Mouse (Mus musculus) left cerebral cortex, postnatal 36 days (tissue): Measurements from ENCODE around the gene Homer2. TPM values are rescaled to one million over a fixed set of nuclear protein-coding genes. Genes with fewer than 3 reads are reported as not detected.
A peak's percentile ranks its signal among the peaks of the same experiment; 100 is the strongest.

ENCODE experiments used
- DNase-seq, 2 experiments: peaks; one replicate each; pipeline ENCODE4 v3.0.0; 2021 to 2022; ENCODE audit warnings: low spot score in 2 of 2, mixed read lengths in 1 of 2
- intact Hi-C: fragments of 180-260 bp; cut with DNase I; formaldehyde crosslinking; loops from one replicate; pipeline ENCODE4 v1.15.1; 2025
- total RNA-seq, 2 experiments: library from RNA; stranded (reverse); gene quantifications; 2 replicates each; pipeline ENCODE4 v1.2.3; 2021

Gene Homer2
- total RNA-seq, 2 experiments from 2014 or later, result 64.3 to 73.2 TPM

DNA sequence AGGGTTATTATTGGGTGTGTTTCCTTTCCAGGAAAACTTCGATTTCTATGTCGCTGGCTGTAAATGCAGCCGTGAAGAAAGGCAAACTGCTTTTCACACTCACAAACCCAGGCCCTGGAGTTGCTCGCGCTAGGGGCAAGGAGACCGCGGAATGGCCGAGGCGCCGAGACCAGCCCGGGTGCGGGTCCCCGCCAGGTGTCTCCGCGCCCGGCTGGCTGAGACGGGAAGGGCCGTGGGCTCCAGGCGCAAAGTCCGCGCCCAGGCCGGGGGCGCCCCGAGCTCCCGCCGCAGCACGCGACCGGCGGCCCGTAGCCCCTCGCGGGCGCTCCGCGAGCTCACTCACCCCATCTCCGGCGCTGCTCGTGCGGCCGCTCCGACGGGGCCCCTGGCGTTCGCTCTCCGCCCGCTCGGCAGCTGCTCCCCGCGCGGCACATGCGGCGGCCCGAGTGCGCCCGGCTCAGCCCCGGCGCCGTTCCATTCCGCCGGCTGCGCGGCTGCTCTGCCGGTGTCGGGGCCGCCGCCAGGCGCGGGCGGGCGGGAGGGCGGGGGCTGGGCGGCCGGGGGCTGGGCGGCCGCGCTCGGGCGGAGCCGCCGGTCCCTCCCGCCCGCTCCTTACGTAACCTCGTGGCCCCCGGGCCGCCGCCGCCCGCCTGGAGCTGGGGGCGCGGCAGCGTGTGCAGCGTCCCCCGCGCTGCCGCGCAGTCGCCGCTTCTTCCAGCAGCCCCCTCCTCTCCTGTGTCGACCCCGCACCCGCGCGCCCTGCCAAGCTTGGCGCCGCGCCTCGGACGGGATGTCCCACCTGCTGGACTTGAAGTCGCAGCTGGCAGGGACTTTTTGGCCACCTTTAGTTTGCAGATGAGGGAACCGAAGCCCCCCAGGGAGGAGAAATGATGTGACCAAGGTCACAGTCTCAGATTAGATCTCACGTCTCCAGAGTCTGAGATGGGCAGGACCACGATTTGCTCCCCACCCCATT is 623 bp downstream of the Homer2 start:
- DNase-seq, result peak; percentile 43 to 63
- intact Hi-C loops, result loop anchor here (2.0 to 5.0 kb wide), 4 partner anchors 24 to 79 kb away; partner anchors contain the start of gene Ramac

DNA sequence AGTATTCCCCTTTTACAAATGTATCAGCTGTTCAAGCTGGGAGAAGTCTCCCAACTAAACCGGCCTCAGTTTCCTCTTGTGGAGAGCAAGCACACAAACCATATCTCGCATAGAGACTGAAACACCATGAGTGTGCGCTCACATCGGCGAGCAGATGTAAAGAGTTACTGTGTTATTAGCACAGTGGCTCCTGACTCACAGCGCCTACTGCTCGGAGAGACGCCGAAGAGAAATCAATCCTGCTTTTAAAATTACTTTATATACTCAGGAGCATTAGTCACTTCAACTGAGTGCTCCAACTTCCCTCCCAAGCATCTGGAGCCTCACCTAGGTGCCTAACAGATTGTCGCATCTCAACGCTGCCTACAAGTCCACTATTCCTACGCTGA is 1.3 kb downstream of the Homer2 start:
- intact Hi-C loops, result loop anchor here (2.0 to 5.0 kb wide), 4 partner anchors 25 to 79 kb away; partner anchors contain the start of gene Ramac
- DNase-seq, result peak in 1 of 2 experiments; percentile 38

DNA sequence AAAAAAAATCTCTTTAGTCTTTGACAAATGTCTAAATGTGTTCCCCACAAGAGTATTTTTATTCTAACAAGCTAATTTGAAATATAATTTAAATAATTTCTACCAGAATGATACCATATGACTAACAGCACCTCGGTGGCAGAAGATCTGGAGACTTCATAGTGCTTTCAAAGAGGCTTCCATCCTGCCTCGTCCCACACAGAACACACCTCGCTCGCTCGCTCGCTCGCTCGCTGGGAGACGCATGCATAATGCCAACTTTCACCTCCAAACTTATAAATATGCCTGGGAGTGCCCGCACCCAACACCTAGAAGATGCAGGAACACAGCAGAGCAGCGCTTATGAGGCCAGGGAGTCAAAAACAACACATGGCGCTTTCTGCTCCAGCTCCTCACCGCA is 9.0 kb downstream of the Homer2 start:
- peak in 1 of 2 experiments; percentile 31 for DNase-seq
- intact Hi-C loops, result no loop called here

DNA sequence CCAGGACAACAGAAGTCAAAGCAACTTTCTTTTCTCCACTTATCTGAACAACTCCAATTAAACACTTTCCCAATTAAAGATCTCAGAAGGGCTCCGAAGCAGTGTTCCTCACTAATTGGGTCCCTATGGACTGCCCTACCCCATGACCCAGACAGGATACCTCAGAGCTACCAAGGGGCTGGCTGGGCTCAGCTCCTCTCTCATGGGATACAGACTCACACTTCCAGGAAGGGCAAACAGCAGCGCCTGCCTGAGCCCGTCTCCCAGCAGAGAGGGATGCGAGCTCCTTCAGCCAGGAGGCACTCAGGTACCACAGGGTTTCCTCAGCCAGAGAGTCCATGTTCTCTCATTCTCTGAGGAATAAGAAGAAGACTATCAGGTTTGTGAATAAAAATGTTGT is 9.4 kb downstream of the Homer2 start:
- no peak for DNase-seq
- intact Hi-C loops, result no loop called here

DNA sequence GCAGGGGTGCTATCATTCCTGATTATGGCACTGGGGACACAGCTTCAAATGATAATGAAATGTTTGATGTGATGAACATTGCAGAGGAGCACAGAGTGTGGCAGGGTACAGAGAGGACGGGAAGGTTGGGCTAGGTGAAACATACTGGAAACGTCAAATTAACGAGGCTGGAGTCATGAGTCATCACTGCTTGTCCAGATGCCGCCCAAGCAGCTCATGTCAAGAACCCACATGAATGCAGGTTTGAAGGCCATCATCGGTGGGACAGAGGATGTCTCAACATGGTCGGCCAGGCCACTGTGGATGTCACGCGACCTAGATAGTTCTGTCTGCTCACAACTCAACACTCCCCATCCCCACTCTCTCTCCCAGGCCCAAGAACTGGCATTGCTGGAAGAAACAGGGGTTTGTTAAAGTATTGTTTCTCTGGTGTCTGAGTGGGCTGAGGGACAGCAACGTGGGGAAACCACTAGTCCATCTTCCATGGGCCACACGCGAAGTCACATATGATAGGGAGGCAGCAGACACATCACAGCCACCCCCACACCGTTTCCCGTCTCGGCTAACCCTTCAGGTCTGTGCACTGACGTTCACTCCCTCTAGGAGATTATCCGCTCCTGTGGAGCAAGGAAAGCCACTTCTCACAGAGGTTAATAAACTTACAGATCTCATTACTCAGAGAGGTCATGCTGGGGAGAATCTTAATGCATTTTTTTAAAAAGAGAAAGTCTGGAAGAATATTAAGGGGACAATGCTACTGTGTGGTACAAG is 11.4 kb downstream of the Homer2 start:
- DNase-seq, result no peak
- intact Hi-C loops, result no loop called here

DNA sequence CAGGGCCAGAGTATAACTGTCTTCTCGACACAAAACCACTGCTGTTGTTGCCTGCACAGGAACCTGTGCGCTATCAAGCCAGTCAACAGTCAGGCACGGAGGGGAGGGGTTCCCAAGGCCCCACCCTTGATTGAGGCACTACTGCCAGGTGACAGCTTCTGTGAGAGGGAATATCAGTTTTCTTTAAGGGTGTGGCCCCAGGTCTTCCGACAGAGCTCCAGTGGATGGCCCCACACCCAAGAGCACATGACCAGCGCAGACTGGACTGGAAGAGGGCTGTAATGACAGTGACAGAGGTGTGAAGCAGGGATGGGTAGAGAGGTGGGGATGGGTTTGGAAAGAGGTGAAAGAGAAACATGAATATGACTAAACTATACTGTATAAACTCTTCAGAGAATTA is 16.3 kb downstream of the Homer2 start:
- DNase-seq, result no peak
- intact Hi-C loops, result no loop called here

DNA sequence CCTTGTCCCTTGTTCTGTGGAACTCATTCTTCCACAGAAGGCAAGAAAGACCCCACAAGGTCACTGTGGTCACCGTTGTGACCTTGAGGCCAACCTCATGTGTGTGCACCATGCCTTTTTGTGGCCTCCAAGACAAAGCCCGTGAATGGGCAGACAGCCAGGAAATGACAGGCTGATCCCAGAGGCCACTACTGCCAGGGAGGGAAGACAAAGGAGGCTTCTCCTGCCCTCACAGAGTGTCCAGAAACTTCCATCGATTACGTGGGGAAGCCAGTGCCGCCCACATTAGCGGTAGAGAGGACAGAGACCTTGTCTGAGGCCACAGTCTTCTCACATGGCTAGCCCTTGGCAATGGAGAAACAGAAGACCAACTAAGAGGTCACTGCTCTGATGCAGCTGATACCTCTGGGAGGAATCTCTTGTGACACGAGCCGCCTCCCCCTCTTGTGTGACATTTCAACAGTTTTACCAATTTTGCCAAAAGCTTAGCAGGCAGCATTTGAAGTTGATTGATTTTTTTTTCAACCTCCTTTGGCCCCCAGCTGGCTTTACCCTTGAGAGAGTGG is 18.1 kb downstream of the Homer2 start:
- intact Hi-C loops, result no loop called here
- DNase-seq, result no peak

DNA sequence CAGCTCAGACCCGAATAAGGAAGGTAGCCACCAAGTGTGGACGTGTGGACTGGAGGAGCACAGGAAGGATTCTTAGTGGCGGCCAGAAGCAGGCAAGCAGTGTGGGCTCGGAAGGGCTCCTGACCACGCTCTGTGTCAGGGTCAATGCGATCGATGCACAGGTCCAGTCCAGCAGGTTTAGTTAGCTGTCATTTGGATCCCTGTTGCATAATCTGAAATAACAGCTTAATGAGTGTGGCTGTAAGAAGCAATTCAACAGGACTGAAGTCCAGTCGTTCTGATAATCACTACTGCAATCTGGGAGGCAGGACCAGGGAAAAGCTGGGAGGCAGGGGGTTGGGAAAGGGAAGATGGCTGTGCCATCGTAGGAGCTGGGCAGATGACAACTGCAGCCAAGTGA is 18.9 kb downstream of the Homer2 start:
- intact Hi-C loops, result no loop called here
- no peak for DNase-seq

DNA sequence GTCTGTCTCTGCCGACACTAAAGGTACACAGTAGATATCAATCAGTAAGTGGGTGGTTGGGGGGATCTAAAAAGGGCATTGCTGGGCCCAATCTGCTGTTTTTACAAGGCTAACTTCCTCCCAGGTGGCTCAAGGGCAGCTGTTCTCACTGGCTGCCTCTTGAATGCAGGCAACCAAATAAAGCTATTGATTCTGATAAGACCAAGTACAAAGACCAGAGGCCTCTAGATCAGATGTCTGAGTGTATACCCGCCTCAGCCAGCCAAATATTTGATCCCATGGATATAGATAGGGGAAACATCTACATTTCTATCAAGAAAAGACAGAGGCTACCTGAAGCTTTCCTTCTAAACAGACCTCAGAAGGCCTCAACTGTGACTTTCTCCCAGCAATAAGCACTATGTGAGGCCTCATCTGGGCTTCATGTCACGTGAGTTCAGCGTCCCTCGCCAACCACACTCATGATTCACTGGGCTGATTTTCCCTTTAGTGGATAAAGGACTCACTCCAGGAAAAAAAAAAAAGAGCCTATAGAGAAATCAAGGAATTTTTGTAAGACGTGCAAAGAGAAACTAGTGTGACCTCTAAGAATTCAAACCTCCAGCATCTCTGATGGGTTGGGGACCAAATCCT is 19.5 kb downstream of the Homer2 start:
- DNase-seq, result no peak
- intact Hi-C loops, result no loop called here

DNA sequence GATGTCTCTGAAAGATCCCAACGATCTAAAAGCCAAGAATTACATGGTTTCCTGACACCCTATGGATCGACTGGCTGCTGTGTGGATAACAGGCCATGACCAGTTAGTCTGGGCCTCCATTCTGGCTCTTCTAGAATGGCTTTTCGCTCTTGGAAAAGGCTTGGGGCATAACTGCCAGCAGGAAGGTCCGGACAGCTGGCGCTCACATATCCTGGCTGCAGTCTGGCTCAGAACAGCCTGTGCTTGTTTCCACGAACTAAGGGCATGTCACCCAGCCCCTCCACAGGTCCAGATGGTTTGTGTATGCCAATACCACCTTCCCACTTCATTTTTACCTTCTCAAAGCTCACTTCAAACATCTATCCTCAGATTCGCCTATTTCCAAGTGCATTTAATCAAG is 22.0 kb downstream of the Homer2 start:
- no peak for DNase-seq
- intact Hi-C loops, result no loop called here

DNA sequence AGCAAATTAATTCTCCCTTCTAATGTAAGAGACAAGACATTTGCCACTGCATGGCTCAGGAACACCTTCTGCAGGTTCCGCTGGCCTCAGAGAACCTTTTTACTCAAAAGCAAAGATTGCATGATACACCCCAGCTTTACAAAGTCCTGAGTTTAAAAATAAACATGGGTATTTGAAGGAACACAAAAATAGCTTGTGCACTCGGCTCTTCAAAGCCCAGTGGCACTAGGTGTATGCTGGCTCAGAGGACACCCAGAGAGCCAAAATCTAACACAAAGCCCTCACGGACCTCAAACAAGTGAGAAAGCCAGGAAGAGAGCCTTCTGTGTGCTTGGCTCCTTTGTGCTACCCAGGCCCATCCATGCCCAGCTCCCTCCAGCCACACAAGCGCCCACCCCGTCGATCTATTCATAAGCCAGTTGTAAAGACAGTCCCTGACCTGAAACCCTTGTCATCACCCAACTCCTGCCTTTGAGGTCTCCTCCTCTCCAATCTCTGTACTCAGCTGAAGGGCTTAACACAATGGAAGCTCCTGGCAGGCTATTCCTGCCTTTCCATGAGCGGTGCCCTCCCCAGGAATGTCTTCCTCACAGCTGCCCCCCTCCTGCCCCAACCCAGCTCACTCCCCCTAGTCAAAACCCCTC is 23.4 kb downstream of the Homer2 start:
- DNase-seq, result no peak

DNA sequence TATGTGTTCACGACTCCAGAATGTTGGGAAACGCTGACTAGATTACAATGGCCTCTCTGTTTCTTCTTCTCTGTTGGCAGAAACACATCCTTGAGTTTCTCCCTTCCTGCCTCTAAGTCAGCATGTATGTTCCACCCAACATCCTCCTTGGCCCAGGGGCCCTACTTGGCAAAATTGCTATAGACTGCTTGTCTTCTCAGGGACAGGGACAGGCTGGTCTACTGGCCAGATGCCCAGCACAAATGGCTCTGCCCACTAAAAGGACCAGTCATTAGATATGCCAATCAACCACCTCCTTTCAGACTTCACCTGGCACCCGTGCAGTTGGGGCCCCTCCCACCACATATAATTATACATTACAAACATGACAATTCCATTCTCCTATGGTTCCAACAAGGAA is 25.9 kb downstream of the Homer2 start:
- DNase-seq, result no peak
- intact Hi-C loops, result no loop called here

More for the DNA sequence above, 23.4 kb downstream of the Homer2 start:
- intact Hi-C loops, result no loop called here

DNA sequence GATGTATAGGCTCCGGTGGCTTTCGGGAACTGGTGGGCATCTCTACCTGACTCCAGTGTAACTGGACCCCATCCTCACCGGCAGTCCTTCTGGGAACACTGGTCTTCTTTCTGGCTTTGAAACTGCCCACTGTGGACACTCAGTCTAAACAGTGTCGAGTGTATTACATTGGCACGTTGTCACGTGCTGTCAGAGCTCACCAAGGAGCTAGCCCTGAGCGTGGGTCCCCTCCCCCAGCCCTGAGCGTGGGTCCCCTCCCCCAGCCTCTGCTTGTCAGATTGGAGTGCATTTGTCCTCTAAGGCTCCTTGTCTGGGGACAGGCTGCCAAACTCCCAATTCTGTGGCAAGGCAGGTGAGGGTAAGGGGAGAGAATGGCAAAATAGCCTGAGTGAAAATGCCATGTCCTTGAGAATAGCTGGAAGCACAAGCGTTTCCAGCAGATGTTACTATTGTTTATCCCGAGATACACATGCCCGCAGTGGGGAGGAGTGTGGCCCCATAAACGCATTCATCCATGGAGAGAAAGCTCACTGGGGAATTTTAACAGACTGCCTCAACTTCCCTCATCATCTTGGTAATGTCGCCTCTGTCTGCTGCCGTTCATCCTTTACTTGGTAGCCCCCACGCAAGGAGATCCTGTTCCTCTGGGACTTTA is 33.8 kb downstream of the Homer2 start:
- intact Hi-C loops, result no loop called here
- no peak for DNase-seq

DNA sequence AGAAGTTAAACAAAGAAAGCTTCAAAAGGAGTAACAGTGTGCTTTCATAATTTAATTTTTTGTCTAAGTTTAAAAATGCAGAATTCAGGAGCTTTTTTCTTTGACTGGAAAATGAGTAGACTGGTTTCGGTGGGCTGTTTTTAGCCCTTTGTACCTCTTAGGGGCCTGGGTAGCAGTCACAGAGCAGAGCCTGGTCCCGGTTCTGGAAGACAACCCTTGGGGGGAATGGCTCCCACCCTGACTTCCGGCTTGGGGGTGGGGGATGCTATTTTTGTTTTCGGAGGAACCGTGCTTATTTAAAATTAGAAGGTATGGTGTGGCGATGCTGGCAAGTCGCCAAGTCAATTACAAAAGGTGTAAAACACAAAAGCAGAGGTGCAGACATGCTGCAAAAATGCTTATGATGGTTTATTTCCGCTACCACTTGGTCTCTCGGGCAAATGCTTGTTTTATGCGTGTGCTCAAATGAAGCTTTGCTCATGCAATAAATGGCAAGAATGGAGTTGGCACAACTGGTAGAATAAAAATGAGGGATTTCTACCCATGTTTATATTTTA is 34.5 kb downstream of the Homer2 start:
- intact Hi-C loops, result no loop called here
- DNase-seq, result no peak

DNA sequence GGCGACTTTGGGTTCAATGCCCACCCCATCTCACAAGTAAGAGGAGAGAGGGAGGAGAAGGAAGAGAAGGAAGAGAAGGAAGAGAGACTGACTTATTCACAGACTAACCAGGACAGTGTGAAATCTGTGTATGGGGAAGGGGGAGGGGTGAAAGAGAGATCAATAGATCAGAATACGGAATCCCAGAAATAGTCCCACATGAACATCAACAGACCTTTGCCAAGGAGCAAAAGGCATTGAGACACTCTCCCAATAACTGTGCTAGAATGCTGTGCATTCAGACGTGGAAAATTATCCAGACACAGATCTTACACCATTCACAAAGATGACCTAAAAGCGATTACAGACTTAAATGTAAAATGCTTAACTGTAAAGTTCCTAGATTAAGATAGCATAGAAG is 40.2 kb downstream of the Homer2 start:
- intact Hi-C loops, result no loop called here
- no peak for DNase-seq

DNA sequence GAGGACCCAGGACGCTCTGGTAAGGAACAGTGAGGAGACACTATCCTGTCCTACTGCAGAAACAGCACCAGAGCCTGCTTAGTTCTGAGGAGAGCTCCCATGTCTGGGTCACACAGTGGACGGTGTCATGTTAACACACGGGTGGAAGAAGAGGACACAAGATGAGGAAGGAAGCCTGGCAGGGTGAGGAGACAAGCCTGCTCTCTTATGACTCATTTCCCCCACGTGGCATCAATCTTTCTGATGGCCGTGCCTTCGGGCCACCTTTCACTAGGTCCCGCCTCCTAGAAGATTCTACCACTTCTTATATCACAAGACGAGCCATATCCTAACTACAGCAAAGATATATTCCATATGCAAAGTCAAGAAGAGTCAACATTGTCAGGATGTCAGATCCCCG is 40.7 kb downstream of the Homer2 start:
- DNase-seq, result no peak
- intact Hi-C loops, result no loop called here

DNA sequence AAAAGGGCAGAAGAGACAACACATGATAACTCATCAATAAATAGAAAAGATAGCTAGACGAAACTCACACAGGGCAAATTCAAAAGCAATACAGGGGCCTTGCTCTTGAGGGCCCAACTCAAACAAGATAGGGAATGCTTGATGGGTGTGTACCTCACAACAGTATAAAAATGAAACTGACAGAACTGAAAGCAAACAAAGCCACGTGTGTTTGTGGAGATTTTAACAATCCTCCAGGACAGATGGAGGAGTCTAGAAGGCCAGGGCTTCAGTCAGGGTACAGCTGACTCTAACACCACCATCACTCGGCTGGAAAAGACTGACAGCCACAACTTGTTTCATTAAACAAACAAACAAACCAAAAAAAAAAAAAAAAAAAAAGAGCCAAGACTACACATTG is 44.3 kb downstream of the Homer2 start:
- DNase-seq, result no peak

DNA sequence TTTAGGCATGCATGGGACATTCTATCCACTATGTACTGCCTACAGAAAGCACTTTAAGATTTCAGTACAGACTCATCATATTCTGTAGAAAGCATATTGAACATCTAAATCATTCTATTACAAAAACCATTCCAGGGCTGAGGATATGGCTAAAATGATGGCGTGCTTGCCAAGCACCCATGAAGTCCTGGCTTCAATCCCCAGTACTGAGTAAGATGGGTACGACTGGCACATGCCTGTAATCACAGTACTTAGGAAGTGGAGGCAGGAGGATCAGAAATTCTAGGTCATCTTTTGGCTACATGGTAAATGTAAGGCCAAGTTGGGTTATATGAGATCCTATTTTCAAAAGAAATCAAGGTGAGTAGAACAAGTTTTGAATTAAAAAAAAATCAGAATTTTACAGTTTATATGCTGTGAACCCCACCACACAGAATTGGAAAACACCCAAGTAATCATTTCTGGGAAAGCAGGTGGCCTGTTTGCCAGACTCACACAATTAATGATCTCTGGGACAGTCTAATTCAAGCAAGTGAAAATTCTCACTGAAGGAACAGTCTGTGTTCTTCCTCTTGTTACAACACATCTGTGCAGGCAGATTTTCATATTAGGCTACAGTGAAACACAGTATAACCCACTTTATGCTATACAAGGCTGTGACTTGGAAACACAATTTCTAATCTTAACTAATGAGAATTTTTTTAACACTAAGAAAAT is 49.5 kb downstream of the Homer2 start:
- intact Hi-C loops, result no loop called here
- no peak for DNase-seq

More for the DNA sequence above, 44.3 kb downstream of the Homer2 start:
- intact Hi-C loops, result no loop called here
